In the genomic region with DNA sequence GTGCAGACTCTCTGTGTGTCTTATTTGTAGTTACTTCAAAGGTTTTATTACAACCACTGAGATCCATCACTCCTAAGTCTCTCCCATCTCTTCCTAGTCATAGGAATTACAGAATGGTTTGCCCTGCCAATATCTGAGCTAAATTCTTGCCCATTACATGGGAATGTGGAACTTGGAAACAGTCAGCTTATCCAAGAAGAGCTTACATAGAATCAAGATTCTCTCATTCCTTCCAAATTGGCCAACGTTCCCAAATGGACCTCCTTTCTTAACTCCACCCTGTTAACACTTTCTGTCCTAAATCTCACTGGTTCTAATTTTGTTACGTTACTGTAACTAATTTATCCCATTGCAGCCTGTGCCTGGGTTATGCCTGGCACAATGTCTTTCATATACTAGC, we compare ENCODE assay signal across 28 mouse cellular contexts. TPM values are rescaled to one million over a fixed set of nuclear protein-coding genes. Genes with fewer than 3 reads are reported as not detected.
DNase-seq lines count a peak whose midpoint lies in the region; ATAC-seq and TF ChIP-seq lines count a peak whose summit lies in the region.
"Had no signal": no experiment of that assay in that cellular context is flagged by ENCODE, and none has a peak within 500 bp of the region (broad histone marks: within the 10 kb centered on the region; RNA-seq: fewer than 3 reads in every experiment).

No protein-coding gene starts in this region.

- H3K27ac ChIP-seq in embryonic fibroblast, embryonic 13.5 days (ENCODE audit: insufficient read depth, low read length) = peak overlapping the region; percentile 18; the same call in 1 of the 2 replicates
- no peak overlapping the region for H3K27ac ChIP-seq in kidney, embryonic 14.5 days (ENCODE audit: low read depth, low read length)
- no peak overlapping the region for H3K27ac ChIP-seq in heart, embryonic 12.5 days (ENCODE audit: poor library complexity, severe bottlenecking)
- H3K27ac ChIP-seq: embryonic facial prominence, embryonic 10.5 days; embryonic facial prominence, embryonic 12.5 days; forebrain, embryonic 10.5 days; forebrain, embryonic 12.5 days had no signal

- TF ChIP-seq POLR2A in embryonic fibroblast, embryonic 13.5 days (IDR thresholded peaks at IDR 0.05; ENCODE audit: low read depth, low read length) = no peak

- no peak overlapping the region for H3K4me2 ChIP-seq in kidney, embryonic 14.5 days (replicated peaks; ENCODE audit: low read depth, low read length)
- H3K4me2 ChIP-seq in heart, embryonic 12.5 days = no peak overlapping the region
- H3K4me2 ChIP-seq: embryonic facial prominence, embryonic 12.5 days; forebrain, embryonic 12.5 days had no signal

- H3K36me3 ChIP-seq in kidney, embryonic 14.5 days (ENCODE audit: control insufficient read depth, insufficient read depth, low read length) = no peaks in the 10 kb centered on the region
- no peaks in the 10 kb centered on the region for H3K36me3 ChIP-seq in heart, embryonic 12.5 days
- H3K36me3 ChIP-seq: embryonic facial prominence, embryonic 10.5 days; embryonic facial prominence, embryonic 12.5 days; forebrain, embryonic 10.5 days; forebrain, embryonic 12.5 days; G1E had no signal

- TF ChIP-seq CTCF in embryonic fibroblast, embryonic 13.5 days (IDR thresholded peaks at IDR 0.05; ENCODE audit: borderline replicate concordance, insufficient read depth, low read length) = no peak

- no peaks in the 10 kb centered on the region for H3K4me1 ChIP-seq in embryonic fibroblast, embryonic 13.5 days (ENCODE audit: control insufficient read depth, insufficient read depth, low read length)
- H3K4me1 ChIP-seq in kidney, embryonic 14.5 days (ENCODE audit: control insufficient read depth, insufficient read depth, low read length) = 0 out of 2 replicates have a peak, but pooled peaks cover 3% of the 10 kb centered on the region
- H3K4me1 ChIP-seq in heart, embryonic 12.5 days (replicated peaks) = peaks cover 22% of the 10 kb centered on the region

- H3K9me3 ChIP-seq in kidney, embryonic 14.5 days (ENCODE audit: control insufficient read depth, low read length) = no peaks in the 10 kb centered on the region
- 0 out of 2 replicates have a peak, but pooled peaks cover 2% of the 10 kb centered on the region for H3K9me3 ChIP-seq in heart, embryonic 12.5 days (replicated peaks)
- H3K9me3 ChIP-seq: embryonic facial prominence, embryonic 10.5 days; embryonic facial prominence, embryonic 12.5 days; forebrain, embryonic 10.5 days; forebrain, embryonic 12.5 days; G1E had no signal

- no peaks in the 10 kb centered on the region for H3K27me3 ChIP-seq in kidney, embryonic 14.5 days (ENCODE audit: control insufficient read depth, insufficient read depth, low read length)
- no peaks in the 10 kb centered on the region for H3K27me3 ChIP-seq in heart, embryonic 12.5 days (replicated peaks)
- H3K27me3 ChIP-seq: CH12.LX; embryonic facial prominence, embryonic 12.5 days; forebrain, embryonic 12.5 days; Patski had no signal

- no peak overlapping the region for H3K4me3 ChIP-seq in embryonic fibroblast, embryonic 13.5 days (ENCODE audit: insufficient read depth, low read length)
- no peak overlapping the region for H3K4me3 ChIP-seq in kidney, embryonic 14.5 days (ENCODE audit: low read length)
- no peak overlapping the region for H3K4me3 ChIP-seq in heart, embryonic 12.5 days
- H3K4me3 ChIP-seq: embryonic facial prominence, embryonic 10.5 days; embryonic facial prominence, embryonic 12.5 days; erythroblast, embryonic 14.5 days; forebrain, embryonic 10.5 days; forebrain, embryonic 12.5 days had no signal

- ATAC-seq in kidney, embryonic 14.5 days (ENCODE audit: low FRiP score, low TSS enrichment) = no peak
- ATAC-seq in heart, embryonic 12.5 days (ENCODE audit: insufficient number of reproducible peaks, low FRiP score) = no peak
- ATAC-seq: activated CD4-positive, CD25-positive, alpha-beta regulatory T cell, adult 4 months; CD4-positive, CD25-positive, alpha-beta regulatory T cell, adult 4 months; forebrain, embryonic 14.5 days; forebrain, embryonic 16.5 days; Patski had no signal

- no peak overlapping the region for H3K9ac ChIP-seq in kidney, embryonic 14.5 days (ENCODE audit: low read depth, low read length)
- no peak overlapping the region for H3K9ac ChIP-seq in heart, embryonic 12.5 days
- H3K9ac ChIP-seq: embryonic facial prominence, embryonic 12.5 days; forebrain, embryonic 12.5 days had no signal

- WGBS in kidney, embryonic 14.5 days = 82% methylated on average over 2 of the region's 2 CpGs
- WGBS in heart, embryonic 12.5 days = 65% methylated on average over 2 of the region's 2 CpGs

- peak; percentile 58 for DNase-seq in heart, adult 11 months
- DNase-seq in heart, postnatal 4 days = no peak
- DNase-seq in adipocyte (ENCODE audit: low spot score) = peak; percentile 46
- DNase-seq in testis, postnatal 10 days (ENCODE audit: low spot score) = no peak
- DNase-seq: adrenal gland, adult 2 months; adrenal gland, postnatal 10 days; adrenal gland, postnatal 25 days; B cell, adult 2 months; cerebellum, adult 11-12 months; cerebellum, adult 2 months; cerebellum, adult 9-10 months; cerebellum, postnatal 10 days; cerebellum, postnatal 25 days had no signal

RNA-seq across cellular contexts. Expression of gene Car8, which starts 25.2 kb away (rescaled TPM):
- total RNA-seq in heart, postnatal 4 days (2021) = 10 to 100 TPM; 12.6 to 13.3 TPM
- polyA plus RNA-seq in embryonic fibroblast, embryonic 13.5 days (2011; ENCODE audit: insufficient read length, low read depth, missing spikeins) = 0.32 and 0.72 TPM in 2 replicates
- 7.2 and 9.1 TPM in 2 replicates for polyA plus RNA-seq in kidney, embryonic 14.5 days (2014; fragmentation: Nextera tagmentation; extraction: Ambion mirVana)
- polyA plus RNA-seq in heart, embryonic 12.5 days (2016; fragmentation: Nextera tagmentation; extraction: Ambion mirVana) = 8.7 and 9.1 TPM in 2 replicates
- total RNA-seq: CH12.LX, G1E had no signal
- polyA plus RNA-seq: activated CD4-positive, CD25-positive, alpha-beta regulatory T cell, adult 4 months; CD4-positive, CD25-positive, alpha-beta regulatory T cell, adult 4 months; erythroblast, embryonic 14.5 days; G1E; Patski had no signal

Comparison
In these comparisons a context has a peak if more than half of its experiments do, and no peak if none do; other contexts are left out.
1. DNase-seq: peak in heart, adult 11 months (single experiment) and adipocyte (single experiment); none in heart, postnatal 4 days (single experiment) and testis, postnatal 10 days (single experiment).